Mouse (Mus musculus): Measurements from ENCODE around the gene Ptcd3. TPM values are rescaled to one million over a fixed set of nuclear protein-coding genes. Genes with fewer than 3 reads are reported as not detected.

The Ptcd3 gene
- total RNA-seq (2012; rRNA removed), result 89.6 and 93.5 TPM in 2 replicates
- 100 to 1,000 TPM in 1 of 2 experiments, 10 to 100 TPM in 1; 94.3 to 156 TPM for polyA plus RNA-seq (2012; ENCODE audit: insufficient read depth in 1 of 2, insufficient read length in 2 of 2, low read depth in 1 of 2, low replicate concordance in 2 of 2, missing spikeins in 1 of 2)

DNA sequence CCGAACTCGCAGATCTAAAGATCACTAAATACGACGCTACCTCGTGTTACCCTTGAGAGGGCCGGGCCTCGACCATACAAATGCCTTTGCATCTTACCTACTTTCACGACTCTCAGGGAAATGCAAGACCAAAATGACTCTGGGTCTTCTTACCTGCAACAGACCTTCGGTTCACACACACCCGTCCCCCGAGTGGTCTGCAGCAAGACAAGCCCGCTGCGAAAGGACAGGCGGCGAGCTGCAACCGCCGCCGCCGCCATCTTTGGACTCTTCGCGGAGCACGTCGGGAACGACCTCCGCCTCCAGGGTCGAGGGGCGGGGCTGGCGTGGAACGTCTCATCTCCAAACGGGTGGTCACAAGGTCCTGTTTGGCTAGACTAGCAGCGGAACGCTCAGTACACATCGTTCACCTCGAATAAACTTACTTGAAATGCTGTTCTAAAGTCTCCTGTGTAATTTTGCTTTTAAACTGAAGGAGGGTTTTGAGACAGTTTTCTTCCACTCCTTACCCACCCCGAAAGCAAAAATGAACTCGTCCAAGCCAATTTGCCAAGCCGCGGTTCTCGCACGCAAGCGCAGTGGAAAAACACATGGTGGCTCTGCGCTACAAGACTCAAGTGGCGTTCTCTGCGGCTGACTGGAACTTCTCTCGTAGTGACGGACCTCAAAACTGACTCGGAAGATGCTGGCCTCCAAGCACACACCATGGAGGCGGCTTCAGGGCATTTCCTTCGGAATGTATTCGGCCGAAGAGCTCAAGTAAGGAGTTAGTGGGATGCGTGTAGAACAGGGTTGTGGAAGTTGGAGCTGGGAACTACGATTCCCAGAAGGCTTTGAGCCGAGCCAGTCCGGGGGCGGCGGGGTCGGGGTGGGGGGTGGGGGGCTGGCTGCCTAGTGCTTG, at the start of gene Ptcd3, which contains the start of gene Polr1a:
TSS of gene Ptcd3 (minus strand) at position 270 of the 901 bp plus-strand sequence.
TSS of gene Polr1a (plus strand) at position 573 of the 901 bp plus-strand sequence.
- Histone ChIP-seq H3K27me3 (ENCODE audit: control insufficient read depth in 1 of 2, insufficient read depth in 2 of 2, low read length in 2 of 2) (no peaks in the 10 kb centered on the region), H3K4me3 (ENCODE audit: control insufficient read depth in 1 of 2, insufficient read depth in 1 of 2, low read depth in 2 of 2, low read length in 2 of 2) (peak within 1 kb of the TSS; percentile 94 to 98), H3K9me3 (replicated peaks; ENCODE audit: insufficient read depth, low read length) (no peaks in the 10 kb centered on the region), H3K9ac (ENCODE audit: control insufficient read depth, low read depth, low read length, poor library complexity, severe bottlenecking) (peak within 1 kb of the TSS; percentile 84), H3K79me2 (ENCODE audit: control insufficient read depth, insufficient read depth, low read length, poor library complexity) (peaks cover 46% of the 10 kb centered on the region), H3K27ac (ENCODE audit: control insufficient read depth, low read depth, low read length) (peak within 1 kb of the TSS; percentile 90), H3K36me3 (ENCODE audit: control insufficient read depth in 1 of 2, insufficient read depth in 2 of 2, low read length in 2 of 2) (peaks cover 18 to 22% of the 10 kb centered on the region in 2 experiments), H3K4me1 (ENCODE audit: control insufficient read depth in 1 of 2, insufficient read depth in 2 of 2, low read length in 2 of 2) (peaks cover 3% of the 10 kb centered on the region in 2 experiments; a peak in 2 of 4 replicates)
- DNase-seq (ENCODE audit: low read depth, low spot score), result peak; percentile 95
- TF ChIP-seq MEF2A (IDR thresholded peaks at IDR 0.05; ENCODE audit: extremely low read depth, insufficient replicate concordance, low read depth, low read length, poor library complexity, severe bottlenecking) (no peak), TBP (IDR thresholded peaks at IDR 0.05; ENCODE audit: low read depth, low read length) (peak; percentile 81), ZNF384 (IDR thresholded peaks at IDR 0.05; ENCODE audit: low read depth, low read length) (no peak), CTCF (IDR thresholded peaks at IDR 0.05 in 2 of 3, conservative IDR thresholded peaks at IDR 0.05 in 1 of 3; ENCODE audit: control insufficient read depth in 1 of 3, insufficient read depth in 1 of 3, low read depth in 2 of 3, low read length in 3 of 3, poor library complexity in 1 of 3, severe bottlenecking in 1 of 3) (no peak), SIN3A (IDR thresholded peaks at IDR 0.05; ENCODE audit: low read length) (peak; percentile 90), CHD1 (IDR thresholded peaks at IDR 0.05; ENCODE audit: low read depth, low read length) (peak; percentile 99), ETS1 (IDR thresholded peaks at IDR 0.05; ENCODE audit: low read depth, low read length) (peak; percentile 16; the same call in 1 of the 2 replicates), POLR2AphosphoS2 (IDR thresholded peaks at IDR 0.05; ENCODE audit: low read length) (peak; percentile 82; the same call in 1 of the 2 replicates), POLR2A (IDR thresholded peaks at IDR 0.05; ENCODE audit: control insufficient read depth in 1 of 2, insufficient read depth in 1 of 2, low read depth in 1 of 2, low read length in 2 of 2, poor library complexity in 1 of 2) (peak; percentile 80 to 92), MAX (IDR thresholded peaks at IDR 0.05; ENCODE audit: low read length) (peak; percentile 80), HCFC1 (IDR thresholded peaks at IDR 0.05; ENCODE audit: low read depth, low read length) (peak; percentile 81), NRF1 (IDR thresholded peaks at IDR 0.05; ENCODE audit: insufficient read depth, low read depth, low read length, poor library complexity, severe bottlenecking) (peak; percentile 90), ZMIZ1 (IDR thresholded peaks at IDR 0.05; ENCODE audit: low read depth, low read length) (peak; percentile 76), KAT2A (conservative IDR thresholded peaks at IDR 0.05; ENCODE audit: low read depth, low read length) (peak; percentile 67), TAL1 (IDR thresholded peaks at IDR 0.05; ENCODE audit: low read length) (no peak), NELFE (IDR thresholded peaks at IDR 0.05; ENCODE audit: low read depth, low read length) (peak; percentile 91), USF1 (IDR thresholded peaks at IDR 0.05; ENCODE audit: low read depth, low read length) (0 out of 2 replicates have a peak, but pooled peaks have one; percentile 31), MYB (IDR thresholded peaks at IDR 0.05; ENCODE audit: low read depth, low read length) (no peak), MYC (IDR thresholded peaks at IDR 0.05; ENCODE audit: low read depth, low read length) (peak; percentile 93), MXI1 (IDR thresholded peaks at IDR 0.05; ENCODE audit: low read depth, low read length) (peak; percentile 92), TCF12 (IDR thresholded peaks at IDR 0.05; ENCODE audit: low read depth, low read length) (0 out of 2 replicates have a peak, but pooled peaks have one; percentile 39), RAD21 (IDR thresholded peaks at IDR 0.05; ENCODE audit: low read depth, low read length) (no peak)
